Mouse (Mus musculus) thymus, adult 2 months (tissue): Measurements from ENCODE around the gene Tnf. TPM values are rescaled to one million over a fixed set of nuclear protein-coding genes. Genes with fewer than 3 reads are reported as not detected.

Experiments used
- DNase-seq: peaks from one replicate; pipeline ENCODE4 v3.0.0; 2021
- H3K27ac ChIP-seq: fragments of 200-500 bp; 2 replicates; pipeline ENCODE4 v1.5.1; 2012; ENCODE audit warnings: low read length, control low read depth; ENCODE audit not compliant: control insufficient read depth, insufficient read depth
- H3K27me3 ChIP-seq: fragments of 200-500 bp; 2 replicates; pipeline ENCODE4 v1.6.1; 2012; ENCODE audit warnings: mild to moderate bottlenecking, low read length, moderate library complexity, mixed read lengths; ENCODE audit not compliant: control insufficient read depth, insufficient read depth
- H3K36me3 ChIP-seq: fragments of 200-500 bp; 2 replicates; pipeline ENCODE4 v1.6.1; 2012; ENCODE audit warnings: mild to moderate bottlenecking, low read length, moderate library complexity; ENCODE audit not compliant: control insufficient read depth, insufficient read depth
- H3K4me1 ChIP-seq: fragments of 200-500 bp; replicated peaks from 2 replicates; pipeline ENCODE4 v1.6.1; 2012; ENCODE audit warnings: low read length; ENCODE audit not compliant: control insufficient read depth, insufficient read depth
- H3K4me3 ChIP-seq: fragments of 200-500 bp; 2 replicates; pipeline ENCODE4 v1.5.1; 2012; ENCODE audit warnings: mild to moderate bottlenecking, low read length, control low read depth, moderate library complexity; ENCODE audit not compliant: control insufficient read depth, insufficient read depth
- CTCF ChIP-seq: fragments of 200-500 bp; IDR thresholded peaks from 2 replicates; pipeline ENCODE4 v1.5.1; 2012; ENCODE audit warnings: mild to moderate bottlenecking, control low read depth, low read length, moderate library complexity, borderline replicate concordance; ENCODE audit not compliant: control insufficient read depth, poor library complexity, insufficient read depth; ENCODE audit errors: extremely low read depth
- POLR2A ChIP-seq: fragments of 200-500 bp; IDR thresholded peaks from 2 replicates; pipeline ENCODE4 v1.6.1; 2012; ENCODE audit warnings: mild to moderate bottlenecking, low read length, control low read depth, moderate library complexity; ENCODE audit not compliant: control insufficient read depth, poor library complexity, insufficient read depth; ENCODE audit errors: extremely low read depth
- WGBS: fragments of 180-500 bp; shearing (Covaris S2); methylation state at CpG from one replicate; pipeline ENCODE4 v1.1.7; 2018; 5-methylcytosine and 5-hydroxymethylcytosine counted together
- polyA plus RNA-seq: library from polyadenylated mRNA; depleted of rRNA; stranded (reverse); fragments of >200 nt; gene quantifications from 2 replicates; pipeline ENCODE4 v1.2.3, GENCODE M21; 2012

Gene Tnf
- polyA plus RNA-seq, 1 experiment, result 11.4 TPM

DNA sequence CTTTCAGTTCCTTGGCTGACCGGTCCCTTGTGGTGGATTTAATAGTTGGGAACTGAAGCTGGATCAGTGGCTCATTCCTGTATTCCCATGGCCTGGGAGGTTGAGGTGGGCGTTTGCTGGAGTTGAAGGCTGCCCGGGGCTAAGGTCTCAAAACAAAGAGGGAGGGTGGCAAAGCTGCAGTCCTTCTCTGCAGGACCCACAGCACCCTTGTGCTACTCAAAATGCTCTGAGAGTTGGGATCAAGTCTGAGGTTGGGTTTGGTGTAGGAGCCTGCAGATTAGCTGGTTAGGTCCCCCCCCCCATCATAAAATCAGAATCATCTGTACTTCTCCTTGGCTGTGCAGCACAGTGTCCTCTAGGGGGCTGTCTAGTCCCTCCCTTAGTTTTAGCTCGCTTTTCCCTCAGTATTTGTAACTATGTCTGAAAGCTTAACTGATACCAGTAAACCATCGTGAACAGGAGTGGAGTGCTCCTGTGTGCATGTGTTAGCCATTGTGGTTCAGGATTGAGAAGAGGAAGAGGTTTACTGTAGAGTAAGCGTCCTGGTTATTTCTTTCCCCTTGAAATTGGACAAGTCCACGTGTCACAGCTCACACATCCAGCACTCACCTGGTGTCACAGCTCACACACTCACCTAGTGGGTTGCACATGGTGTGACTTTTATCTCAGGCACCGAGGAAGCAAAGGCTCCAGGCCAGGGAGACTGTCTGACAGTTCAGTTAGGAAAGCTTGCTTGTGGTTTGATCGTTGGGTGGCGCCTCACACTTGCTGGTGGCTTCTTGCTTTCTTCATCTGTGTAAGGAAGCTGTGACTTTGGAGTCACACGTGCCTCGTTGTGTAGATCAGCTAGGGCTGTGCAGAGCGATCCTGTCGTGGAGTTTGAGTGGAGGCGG, 44.2 kb upstream of the Tnf start:
- Histone ChIP-seq H3K4me3 (no peak overlapping the region), H3K27ac (no peak overlapping the region), H3K27me3 (no peaks in the 10 kb centered on the region), H3K36me3 (peaks cover 79% of the 10 kb centered on the region), H3K4me1 (peaks cover 30% of the 10 kb centered on the region)
- 40% methylated on average over 15 of the region's 15 CpGs for WGBS
- no peak for TF ChIP-seq POLR2A
- peak; percentile 32; the same call in 1 of the 2 replicates for TF ChIP-seq CTCF
- DNase-seq, result no peak

- WGBS, result 80% methylated on average over 2 of the region's 2 CpGs
- no peak overlapping the region for H3K4me3 ChIP-seq
- H3K4me1 ChIP-seq, result peaks cover 35% of the 10 kb centered on the region
- H3K36me3 ChIP-seq, result peaks cover 69% of the 10 kb centered on the region
- no peak overlapping the region for H3K27ac ChIP-seq
- H3K27me3 ChIP-seq, result no peaks in the 10 kb centered on the region
- TF ChIP-seq CTCF (no peak), POLR2A (no peak)
- DNase-seq, result no peak
These were observed 43.2 kb upstream of the Tnf start for GRCm38 (mm10) chr17:35244999-35245398.

GRCm38 (mm10) chr17:35243086-35243485, 41.3 kb upstream of the Tnf start:
- no peaks in the 10 kb centered on the region for H3K27me3 ChIP-seq
- peaks cover 50% of the 10 kb centered on the region for H3K36me3 ChIP-seq
- no peak for DNase-seq
- peak overlapping the region; percentile 87; the same call in 1 of the 2 replicates for H3K27ac ChIP-seq
- WGBS, result 3% methylated on average over 16 of the region's 16 CpGs
- H3K4me1 ChIP-seq, result peaks cover 35% of the 10 kb centered on the region
- peak overlapping the region; percentile 70 for H3K4me3 ChIP-seq
- TF ChIP-seq POLR2A (no peak), CTCF (no peak)

GRCm38 (mm10) chr17:35242015-35242941, 40.5 kb upstream of the Tnf start:
- Histone ChIP-seq H3K4me1 (peaks cover 35% of the 10 kb centered on the region), H3K4me3 (peak overlapping the region; percentile 70), H3K27me3 (no peaks in the 10 kb centered on the region), H3K27ac (peak overlapping the region; percentile 87), H3K36me3 (peaks cover 42% of the 10 kb centered on the region)
- peak; percentile 49 for DNase-seq
- TF ChIP-seq CTCF (no peak), POLR2A (no peak)
- WGBS, result under 1% methylated on average over 55 of the region's 55 CpGs

- H3K4me1 ChIP-seq, result peaks cover 36% of the 10 kb centered on the region
These were observed 39.7 kb upstream of the Tnf start, which contains the start of gene Ddx39b for GRCm38 (mm10) chr17:35241305-35242014. Gene Ddx39b, plus strand, starts transcription at chr17:35241746.

More at GRCm38 (mm10) chr17:35241305-35242014, 39.7 kb upstream of the Tnf start, which contains the start of gene Ddx39b:
- H3K36me3 ChIP-seq, result peaks cover 34% of the 10 kb centered on the region
- DNase-seq, result peak; percentile 94
- H3K27ac ChIP-seq, result peak within 1 kb of the TSS; percentile 90
- peak; percentile 43; the same call in 1 of the 2 replicates for TF ChIP-seq CTCF
- peak; percentile 84 for TF ChIP-seq POLR2A
- H3K4me3 ChIP-seq, result peak within 1 kb of the TSS; percentile 70
- H3K27me3 ChIP-seq, result no peaks in the 10 kb centered on the region
- WGBS, result under 1% methylated on average over 67 of the region's 69 CpGs
